Mouse (Mus musculus): ENCODE results near the gene Slc6a1.
"Not testable (repeated sequence)": the region's sequence is repeated elsewhere in the genome, so short reads cannot be mapped to it uniquely, and the experiment has no call there.

Gene Slc6a1

GRCm38 (mm10) chr6:114290184-114290583 is 7.7 kb downstream of the Slc6a1 start:
- DNase-seq (ENCODE audit: low read depth, low spot score): no peak

GRCm38 (mm10) chr6:114290929-114291328 is 8.5 kb downstream of the Slc6a1 start:
- no peak for DNase-seq (ENCODE audit: low read depth, low spot score)

GRCm38 (mm10) chr6:114291396-114291795 is 9.0 kb downstream of the Slc6a1 start:
- DNase-seq (ENCODE audit: low read depth, low spot score): no peak

GRCm38 (mm10) chr6:114293511-114293910 is 11.1 kb downstream of the Slc6a1 start:
- DNase-seq (ENCODE audit: low read depth, low spot score): no peak

GRCm38 (mm10) chr6:114295086-114295485 is 12.7 kb downstream of the Slc6a1 start:
- DNase-seq (ENCODE audit: low read depth, low spot score): no peak

GRCm38 (mm10) chr6:114297260-114298002 is 15.0 kb downstream of the Slc6a1 start:
- DNase-seq (ENCODE audit: low read depth, low spot score): no peak

GRCm38 (mm10) chr6:114299699-114300098 is 17.3 kb downstream of the Slc6a1 start:
- no peak for DNase-seq (ENCODE audit: low read depth, low spot score)

- no peak for DNase-seq (ENCODE audit: low read depth, low spot score)
Measured at GRCm38 (mm10) chr6:114300737-114301136, 18.3 kb downstream of the Slc6a1 start.

- no peak for DNase-seq (ENCODE audit: low read depth, low spot score)
Measured at GRCm38 (mm10) chr6:114304668-114305067, 22.2 kb downstream of the Slc6a1 start.

- DNase-seq (ENCODE audit: low read depth, low spot score): no peak
Measured at GRCm38 (mm10) chr6:114320511-114320910, 38.1 kb downstream of the Slc6a1 start.

- DNase-seq (ENCODE audit: low read depth, low spot score): no peak
Measured at GRCm38 (mm10) chr6:114321146-114321545, 38.7 kb downstream of the Slc6a1 start.

GRCm38 (mm10) chr6:114322914-114323313 is 40.5 kb downstream of the Slc6a1 start:
- no peak for DNase-seq (ENCODE audit: low read depth, low spot score)

- DNase-seq (ENCODE audit: low read depth, low spot score): no peak
Measured at GRCm38 (mm10) chr6:114324808-114325207, 42.4 kb downstream of the Slc6a1 start.

- DNase-seq (ENCODE audit: low read depth, low spot score): no peak
Measured at GRCm38 (mm10) chr6:114329597-114330470, 47.4 kb downstream of the Slc6a1 start.

GRCm38 (mm10) chr6:114331926-114332325 is 49.5 kb downstream of the Slc6a1 start:
- DNase-seq (ENCODE audit: low read depth, low spot score): no peak

- no peak for DNase-seq (ENCODE audit: low read depth, low spot score)
Measured at GRCm38 (mm10) chr6:114336128-114336943, 53.9 kb downstream of the Slc6a1 start.

GRCm38 (mm10) chr6:114336944-114337215 is 54.4 kb downstream of the Slc6a1 start:
- DNase-seq (ENCODE audit: low read depth, low spot score): no peak

GRCm38 (mm10) chr6:114341381-114341780 is 58.9 kb downstream of the Slc6a1 start:
- not testable (repeated sequence) for DNase-seq (ENCODE audit: low read depth, low spot score)

- no peak for DNase-seq (ENCODE audit: low read depth, low spot score)
Measured at GRCm38 (mm10) chr6:114343740-114344139, 61.3 kb downstream of the Slc6a1 start.

- no peak for DNase-seq (ENCODE audit: low read depth, low spot score)
Measured at GRCm38 (mm10) chr6:114345156-114345555, 62.7 kb downstream of the Slc6a1 start.

- DNase-seq (ENCODE audit: low read depth, low spot score): no peak
Measured at GRCm38 (mm10) chr6:114347831-114348754, 65.7 kb downstream of the Slc6a1 start.
